Mouse (Mus musculus) heart, embryonic 15.5 days (tissue): ENCODE data around the gene Cdk17. TPM values are rescaled to one million over a fixed set of nuclear protein-coding genes. Genes with fewer than 3 reads are reported as not detected.

ENCODE experiments used
- ATAC-seq: fragments of 200-750 bp; cut with Nextera tagmentation; replicated peaks from 2 replicates; pipeline ENCODE4 v1.8.0; 2017; ENCODE audit warnings: low read depth, moderate TSS enrichment; ENCODE audit not compliant: insufficient number of reproducible peaks, insufficient read depth, low FRiP score
- H3K27ac ChIP-seq: fragments of 300-500 bp; sonication (generic); 2 replicates; pipeline ENCODE4 v1.5.1; 2015; ENCODE audit warnings: mild to moderate bottlenecking, inconsistent platforms
- H3K27me3 ChIP-seq: fragments of 300-500 bp; sonication (generic); 2 replicates; pipeline ENCODE4 v1.6.1; 2015; ENCODE audit warnings: inconsistent platforms
- H3K36me3 ChIP-seq: fragments of 300-500 bp; sonication (generic); 2 replicates; pipeline ENCODE4 v1.6.1; 2015; ENCODE audit warnings: mild to moderate bottlenecking, inconsistent platforms
- H3K4me1 ChIP-seq: fragments of 300-500 bp; sonication (generic); replicated peaks from 2 replicates; pipeline ENCODE4 v1.6.1; 2015; ENCODE audit warnings: inconsistent platforms
- H3K4me2 ChIP-seq: fragments of 300-500 bp; sonication (generic); 2 replicates; pipeline ENCODE4 v1.6.1; 2015; ENCODE audit warnings: inconsistent platforms, mild to moderate bottlenecking, moderate library complexity
- H3K4me3 ChIP-seq: fragments of 300-500 bp; sonication (generic); 2 replicates; pipeline ENCODE4 v1.5.1; 2015; ENCODE audit warnings: mild to moderate bottlenecking, inconsistent platforms
- H3K9ac ChIP-seq: fragments of 300-500 bp; sonication (generic); 2 replicates; pipeline ENCODE4 v1.6.1; 2015; ENCODE audit warnings: mild to moderate bottlenecking, inconsistent platforms
- H3K9me3 ChIP-seq: fragments of 300-500 bp; sonication (generic); replicated peaks from 2 replicates; pipeline ENCODE4 v1.6.1; 2016; ENCODE audit warnings: inconsistent platforms
- WGBS: fragments of 180-500 bp; shearing (Covaris S2); methylation state at CpG from one replicate; pipeline ENCODE4 v1.1.7; 2015; ENCODE audit warnings: mixed read lengths; 5-methylcytosine and 5-hydroxymethylcytosine counted together
- microRNA counts: library from miRNA; unstranded; fragments of <30 nt; microRNA quantifications from one replicate; lab custom pipeline; 2016
- microRNA-seq: library from miRNA; unstranded; fragments of <30 nt; microRNA quantifications from one replicate; pipeline ENCODE4, GENCODE M21; 2016
- polyA plus RNA-seq: library from polyadenylated mRNA; unstranded; fragments of >200 nt; fragmentation: Nextera tagmentation; extraction: Ambion mirVana; gene quantifications from 2 replicates; pipeline ENCODE4 v1.2.1, GENCODE M21; 2015

The Cdk17 gene
- polyA plus RNA-seq, 1 experiment from 2014 or later: 16.7 TPM

DNA sequence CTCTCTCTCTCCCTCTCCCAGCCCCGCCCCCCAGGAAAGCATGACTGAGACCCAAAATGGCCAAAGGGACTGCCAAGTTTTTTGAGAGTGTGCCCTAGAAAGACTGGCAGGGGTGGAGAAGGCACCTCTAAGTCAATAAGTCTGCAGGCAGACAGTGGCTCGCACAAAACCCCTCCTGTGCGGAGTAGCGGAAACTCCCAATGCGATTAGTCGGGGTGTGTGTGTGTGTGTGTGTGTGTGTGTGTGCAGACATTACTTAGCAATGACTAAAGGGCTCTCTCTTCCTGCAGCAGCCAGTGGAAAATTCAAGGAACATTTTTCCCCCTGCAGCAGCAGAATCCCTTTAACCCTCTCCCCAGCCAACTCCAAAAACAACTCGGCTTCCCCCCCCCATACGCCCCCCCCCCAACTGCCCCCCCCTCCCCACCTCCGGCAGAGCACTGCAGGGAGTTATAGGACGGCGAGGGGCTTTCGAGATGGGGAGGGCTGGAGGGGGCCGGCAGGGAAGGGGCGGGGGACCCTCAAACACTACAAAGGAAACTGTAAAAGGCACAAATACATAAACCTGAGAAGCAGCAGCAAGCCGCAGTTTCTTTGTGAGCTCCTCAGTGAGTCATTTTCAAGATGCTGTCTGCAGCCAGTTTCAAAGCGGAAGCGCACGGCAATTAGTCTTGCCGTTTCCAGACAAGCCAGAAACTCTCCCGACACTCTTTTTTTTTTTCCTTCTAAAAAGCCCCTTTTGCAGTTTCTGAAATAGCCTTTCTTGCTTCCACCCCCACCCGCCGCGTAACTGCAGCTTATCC, 148.7 kb downstream of the Cdk17 start:
- Histone ChIP-seq H3K27me3 (no peaks in the 10 kb centered on the region), H3K27ac (peak overlapping the region; percentile 93), H3K4me2 (peak overlapping the region; percentile 98), H3K9me3 (no peaks in the 10 kb centered on the region), H3K4me1 (peaks cover 10% of the 10 kb centered on the region; the same call in 1 of the 2 replicates), H3K9ac (peak overlapping the region; percentile 85), H3K4me3 (peak overlapping the region; percentile 83), H3K36me3 (no peaks in the 10 kb centered on the region)
- peak; percentile 60 for ATAC-seq
- WGBS: 0% methylated on average over 23 of the region's 23 CpGs

DNA sequence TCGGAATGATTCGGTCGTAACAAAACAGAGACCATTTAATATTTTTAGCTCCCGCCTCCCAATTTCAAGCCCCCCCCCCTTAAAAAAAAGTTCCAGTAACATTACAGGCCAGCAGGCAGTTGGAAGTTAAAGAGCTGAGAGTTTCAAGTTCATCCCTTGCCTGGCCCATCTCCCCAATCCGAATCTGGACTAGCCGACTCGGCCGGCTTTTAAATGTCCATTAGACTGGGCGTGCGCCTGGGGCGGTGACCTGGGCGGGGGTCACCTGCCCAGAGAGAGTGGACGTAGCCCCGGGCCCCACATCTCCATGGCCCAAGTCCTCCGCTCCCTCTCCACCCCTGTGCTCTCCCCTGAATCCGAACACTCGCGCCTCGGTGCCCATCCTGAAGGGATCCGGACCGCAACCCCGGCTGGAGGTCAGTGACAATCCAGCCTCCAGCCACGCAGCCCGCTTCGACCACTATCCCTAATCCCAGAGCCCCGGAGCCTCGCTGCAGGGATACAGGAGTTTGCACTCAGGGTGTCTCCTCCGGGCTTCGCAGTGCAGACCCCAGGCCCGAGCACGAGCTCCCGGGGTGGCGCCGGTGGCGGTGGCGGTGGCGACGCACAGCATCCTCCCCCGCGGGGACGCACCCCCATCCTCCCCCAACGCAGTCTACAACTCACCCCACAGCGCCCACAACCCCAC, 149.4 kb downstream of the Cdk17 start:
- under 1% methylated on average over 43 of the region's 43 CpGs for WGBS
- no peak; the same call in 1 of the 2 replicates for ATAC-seq
- Histone ChIP-seq H3K27me3 (no peaks in the 10 kb centered on the region), H3K36me3 (no peaks in the 10 kb centered on the region), H3K4me2 (peak overlapping the region; percentile 98), H3K9me3 (no peaks in the 10 kb centered on the region), H3K4me1 (peaks cover 10% of the 10 kb centered on the region; the same call in 1 of the 2 replicates), H3K27ac (peak overlapping the region; percentile 93), H3K9ac (peak overlapping the region; percentile 85), H3K4me3 (peak overlapping the region; percentile 83)

- H3K27ac ChIP-seq: peak within 1 kb of the TSS; percentile 93
- peaks cover 10% of the 10 kb centered on the region; the same call in 1 of the 2 replicates for H3K4me1 ChIP-seq
- no peaks in the 10 kb centered on the region for H3K27me3 ChIP-seq
- H3K4me3 ChIP-seq: peak within 1 kb of the TSS; percentile 83
- WGBS: under 1% methylated on average over 53 of the region's 53 CpGs
- H3K9me3 ChIP-seq: no peaks in the 10 kb centered on the region
- peak within 1 kb of the TSS; percentile 98 for H3K4me2 ChIP-seq
- ATAC-seq: peak; percentile 82
- peak within 1 kb of the TSS; percentile 85 for H3K9ac ChIP-seq
- H3K36me3 ChIP-seq: no peaks in the 10 kb centered on the region
These were observed 150.2 kb downstream of the Cdk17 start, which contains the start of gene Elk3 for GRCm38 (mm10) chr10:93310721-93311411. Gene Elk3, minus strand, starts transcription at chr10:93311135.

GRCm38 (mm10) chr10:93311576-93311975, 150.9 kb downstream of the Cdk17 start:
- H3K9ac ChIP-seq: no peak overlapping the region; the same call in 1 of the 2 replicates
- peak overlapping the region; percentile 98 for H3K4me2 ChIP-seq
- H3K27ac ChIP-seq: peak overlapping the region; percentile 93
- no peaks in the 10 kb centered on the region for H3K9me3 ChIP-seq
- peak overlapping the region; percentile 83 for H3K4me3 ChIP-seq
- no peaks in the 10 kb centered on the region for H3K36me3 ChIP-seq
- ATAC-seq: no peak
- H3K27me3 ChIP-seq: no peaks in the 10 kb centered on the region
- WGBS: 22% methylated on average over 4 of the region's 4 CpGs
- peaks cover 8% of the 10 kb centered on the region; the same call in 1 of the 2 replicates for H3K4me1 ChIP-seq

MicroRNA genes within 50 kb of the gene (microRNA counts, 519-probe panel; counts per million panel counts)
- microRNA mmu-miR-1931 (lab: Ali Mortazavi, UCI): 2,242 counts per million, percentile 33 among the panel's probes with 10 or more counts

Small RNA genes lying within 50 kb of the gene (microRNA-seq; reads per million reads assigned to microRNA genes)
- 0.84 reads per million for gene Mir1931

Other genes with a start within 250 kb of the Cdk17 start
- 0.19 and 0.52 TPM in 2 replicates for gene Cfap54, start 79.3 kb upstream of the Cdk17 start, polyA plus RNA-seq
- gene Elk3, start 150.3 kb downstream of the Cdk17 start, polyA plus RNA-seq: 31.7 and 33.5 TPM in 2 replicates